Mouse (Mus musculus) macrophage (primary cell): ENCODE results near the gene Ift20. TPM values are rescaled to one million over a fixed set of nuclear protein-coding genes. Genes with fewer than 3 reads are reported as not detected.

ENCODE experiments used
- H3K27ac ChIP-seq: fragments of 350-480 bp; formaldehyde crosslinking; 2 replicates; pipeline ENCODE4 v1.9.0; 2021
- H3K36me3 ChIP-seq: fragments of 350-480 bp; formaldehyde crosslinking; 2 replicates; pipeline ENCODE4 v1.9.0; 2021; ENCODE audit errors: inconsistent target
- H3K4me3 ChIP-seq: fragments of 350-480 bp; formaldehyde crosslinking; 2 replicates; pipeline ENCODE4 v1.9.0; 2021; ENCODE audit errors: inconsistent target
- H3K79me2 ChIP-seq: fragments of 350-480 bp; formaldehyde crosslinking; 2 replicates; pipeline ENCODE4 v1.9.0; 2021; ENCODE audit errors: inconsistent target
- WGBS: methylation state at CpG from one replicate; pipeline ENCODE4 v1.1.7; 2026; ENCODE audit warnings: inconsistent platforms; ENCODE audit not compliant: missing documents; 5-methylcytosine and 5-hydroxymethylcytosine counted together
- polyA plus RNA-seq: library from polyadenylated mRNA; stranded (reverse); fragments of 250-400 nt; gene quantifications from 3 replicates; pipeline ENCODE4 v1.2.4, GENCODE M21; 2018; ENCODE audit warnings: inconsistent platforms

Gene Ift20
- polyA plus RNA-seq, 1 experiment from 2014 or later = 49.9 TPM

GRCm38 (mm10) chr11:78535376-78536079 is 633 bp upstream of the Ift20 start:
- Histone ChIP-seq H3K36me3 (peaks cover 20% of the 10 kb centered on the region), H3K27ac (peak overlapping the region; percentile 82), H3K79me2 (peaks cover 79% of the 10 kb centered on the region), H3K4me3 (peak overlapping the region; percentile 93)
- under 1% methylated on average over 23 of the region's 23 CpGs for WGBS

- Histone ChIP-seq H3K27ac (peak overlapping the region; percentile 82), H3K36me3 (peaks cover 29% of the 10 kb centered on the region)
Measured at GRCm38 (mm10) chr11:78536690-78537084, 526 bp downstream of the Ift20 start.

GRCm38 (mm10) chr11:78540358-78540757 is 4.2 kb downstream of the Ift20 start:
- H3K36me3 ChIP-seq = peaks cover 40% of the 10 kb centered on the region

More at GRCm38 (mm10) chr11:78536690-78537084, 526 bp downstream of the Ift20 start:
- WGBS = 2% methylated on average over 14 of the region's 14 CpGs
- H3K4me3 ChIP-seq = peak overlapping the region; percentile 93
- H3K79me2 ChIP-seq = peaks cover 67% of the 10 kb centered on the region

GRCm38 (mm10) chr11:78544449-78545111 is 8.4 kb downstream of the Ift20 start:
- H3K27ac ChIP-seq = no peak overlapping the region
- H3K4me3 ChIP-seq = no peak overlapping the region
- peaks cover 62% of the 10 kb centered on the region for H3K79me2 ChIP-seq
- WGBS = 97% methylated on average over 6 of the region's 7 CpGs
- H3K36me3 ChIP-seq = peaks cover 29% of the 10 kb centered on the region

More at GRCm38 (mm10) chr11:78540358-78540757, 4.2 kb downstream of the Ift20 start:
- Histone ChIP-seq H3K4me3 (no peak overlapping the region), H3K27ac (no peak overlapping the region), H3K79me2 (peaks cover 63% of the 10 kb centered on the region)
- WGBS = 90% methylated on average over 3 of the region's 3 CpGs

GRCm38 (mm10) chr11:78545181-78545580 is 9.0 kb downstream of the Ift20 start:
- Histone ChIP-seq H3K4me3 (no peak overlapping the region), H3K79me2 (peaks cover 66% of the 10 kb centered on the region), H3K36me3 (peaks cover 24% of the 10 kb centered on the region), H3K27ac (no peak overlapping the region)
- WGBS = 46% methylated on average over 8 of the region's 8 CpGs

- WGBS = 83% methylated on average over 2 of the region's 2 CpGs
- Histone ChIP-seq H3K27ac (no peak overlapping the region), H3K4me3 (no peak overlapping the region), H3K36me3 (peaks cover 9% of the 10 kb centered on the region; the same call in 1 of the 2 replicates), H3K79me2 (peaks cover 61% of the 10 kb centered on the region)
Measured at GRCm38 (mm10) chr11:78547718-78548460, 11.7 kb downstream of the Ift20 start.

- WGBS = 26% methylated on average over 5 of the region's 5 CpGs
- Histone ChIP-seq H3K79me2 (peaks cover 44% of the 10 kb centered on the region), H3K36me3 (no peaks in the 10 kb centered on the region), H3K4me3 (peak overlapping the region; percentile 68), H3K27ac (peak overlapping the region; percentile 82)
Measured at GRCm38 (mm10) chr11:78549491-78549987, 13.4 kb downstream of the Ift20 start.

- H3K27ac ChIP-seq = peak within 1 kb of the TSS; percentile 82
Measured at GRCm38 (mm10) chr11:78550168-78551058, 14.3 kb downstream of the Ift20 start, which contains the start of gene Tmem97. Tmem97 (minus strand) TSS chr11:78550777.

GRCm38 (mm10) chr11:78551059-78551398 is 14.9 kb downstream of the Ift20 start:
- Histone ChIP-seq H3K4me3 (no peak overlapping the region), H3K27ac (peak overlapping the region; percentile 49), H3K79me2 (peaks cover 30% of the 10 kb centered on the region), H3K36me3 (no peaks in the 10 kb centered on the region)
- 35% methylated on average over 6 of the region's 6 CpGs for WGBS

More at GRCm38 (mm10) chr11:78550168-78551058, 14.3 kb downstream of the Ift20 start, which contains the start of gene Tmem97:
- Histone ChIP-seq H3K4me3 (peak within 1 kb of the TSS; percentile 68), H3K36me3 (no peaks in the 10 kb centered on the region), H3K79me2 (peaks cover 36% of the 10 kb centered on the region)
- 1% methylated on average over 58 of the region's 60 CpGs for WGBS

GRCm38 (mm10) chr11:78555623-78556022 is 19.5 kb downstream of the Ift20 start:
- WGBS = 87% methylated on average over 3 of the region's 3 CpGs
- no peak overlapping the region for H3K4me3 ChIP-seq
- no peaks in the 10 kb centered on the region for H3K36me3 ChIP-seq
- no peaks in the 10 kb centered on the region for H3K79me2 ChIP-seq
- no peak overlapping the region for H3K27ac ChIP-seq

GRCm38 (mm10) chr11:78556070-78556469 is 19.9 kb downstream of the Ift20 start:
- Histone ChIP-seq H3K79me2 (no peaks in the 10 kb centered on the region), H3K36me3 (no peaks in the 10 kb centered on the region), H3K4me3 (no peak overlapping the region), H3K27ac (no peak overlapping the region)
- WGBS = 57% methylated on average over 4 of the region's 4 CpGs

- 85% methylated on average over 8 of the region's 8 CpGs for WGBS
- Histone ChIP-seq H3K79me2 (no peaks in the 10 kb centered on the region), H3K27ac (no peak overlapping the region), H3K4me3 (no peak overlapping the region), H3K36me3 (no peaks in the 10 kb centered on the region)
Measured at GRCm38 (mm10) chr11:78557241-78557640, 21.1 kb downstream of the Ift20 start.

GRCm38 (mm10) chr11:78560447-78560846 is 24.3 kb downstream of the Ift20 start:
- H3K27ac ChIP-seq = no peak overlapping the region
- no peak overlapping the region for H3K4me3 ChIP-seq
- 8% methylated on average over 4 of the region's 4 CpGs for WGBS
- no peaks in the 10 kb centered on the region for H3K79me2 ChIP-seq
- H3K36me3 ChIP-seq = no peaks in the 10 kb centered on the region

GRCm38 (mm10) chr11:78566775-78567174 is 30.6 kb downstream of the Ift20 start:
- no peaks in the 10 kb centered on the region for H3K79me2 ChIP-seq
- 23% methylated on average over 6 of the region's 6 CpGs for WGBS
- peak overlapping the region; percentile 54 for H3K27ac ChIP-seq
- H3K4me3 ChIP-seq = no peak overlapping the region
- no peaks in the 10 kb centered on the region for H3K36me3 ChIP-seq
